Mouse (Mus musculus) midbrain, postnatal 0 days (tissue): ENCODE results near the gene Ubash3b. TPM values are rescaled to one million over a fixed set of nuclear protein-coding genes. Genes with fewer than 3 reads are reported as not detected.

Experiments
- ATAC-seq: fragments of 200-750 bp; cut with Nextera tagmentation; 2 replicates; pipeline ENCODE4 v1.8.0; 2017; ENCODE audit warnings: moderate number of reproducible peaks, mild to moderate bottlenecking, moderate TSS enrichment, moderate library complexity; ENCODE audit not compliant: low FRiP score
- DNase-seq: peaks from one replicate; pipeline ENCODE4 v3.0.0-alpha.2; 2015; ENCODE audit warnings: low spot score
- H3K27ac ChIP-seq: fragments of 300-500 bp; sonication (generic); 2 replicates; pipeline ENCODE4 v1.5.1; 2014; ENCODE audit warnings: low read depth, mild to moderate bottlenecking, low read length, mixed read lengths
- H3K27me3 ChIP-seq: fragments of 300-500 bp; sonication (generic); 2 replicates; pipeline ENCODE4 v1.6.1; 2014; ENCODE audit warnings: low read length, control low read depth, mixed read lengths; ENCODE audit not compliant: insufficient read depth
- H3K36me3 ChIP-seq: fragments of 300-500 bp; sonication (generic); 2 replicates; pipeline ENCODE4 v1.6.1; 2014; ENCODE audit warnings: low read length, control low read depth, mixed read lengths; ENCODE audit not compliant: insufficient read depth
- H3K4me1 ChIP-seq: fragments of 300-500 bp; sonication (generic); 2 replicates; pipeline ENCODE4 v1.6.1; 2014; ENCODE audit warnings: mild to moderate bottlenecking, control low read depth, antibody characterized with exemption, low read length, mixed read lengths; ENCODE audit not compliant: insufficient read depth
- H3K4me2 ChIP-seq: fragments of 300-500 bp; sonication (generic); 2 replicates; pipeline ENCODE4 v1.6.1; 2014; ENCODE audit warnings: low read depth, mild to moderate bottlenecking, low read length, mixed read lengths; ENCODE audit not compliant: poor library complexity, severe bottlenecking
- H3K4me3 ChIP-seq: fragments of 300-500 bp; sonication (generic); 2 replicates; pipeline ENCODE4 v1.5.1; 2014; ENCODE audit warnings: low read depth, mild to moderate bottlenecking, low read length, moderate library complexity
- H3K9ac ChIP-seq: fragments of 300-500 bp; sonication (generic); replicated peaks from 2 replicates; pipeline ENCODE4 v1.6.1; 2014; ENCODE audit warnings: mild to moderate bottlenecking, low read length, moderate library complexity, mixed read lengths; ENCODE audit not compliant: poor library complexity, severe bottlenecking
- H3K9me3 ChIP-seq: fragments of 300-500 bp; sonication (generic); 2 replicates; pipeline ENCODE4 v1.6.1; 2016; ENCODE audit warnings: low read length, control low read depth
- CTCF ChIP-seq: IDR thresholded peaks from 2 replicates; pipeline ENCODE4 v1.5.1; 2016; ENCODE audit warnings: antibody characterized with exemption, mild to moderate bottlenecking
- WGBS: fragments of 180-500 bp; shearing (Covaris S2); extraction: QIAGEN DNeasy Blood & Tissue Kit; methylation state at CpG from one replicate; pipeline ENCODE4 v1.1.7; 2014; 5-methylcytosine and 5-hydroxymethylcytosine counted together
- polyA plus RNA-seq: library from polyadenylated mRNA; unstranded; fragments of >200 nt; fragmentation: Nextera tagmentation; extraction: Ambion mirVana; gene quantifications from 2 replicates; pipeline ENCODE4 v1.2.1, GENCODE M21; 2015
- total RNA-seq: library from RNA; depleted of rRNA; stranded (reverse); fragments of >200 nt; gene quantifications from 2 replicates; pipeline ENCODE4 v1.2.3, GENCODE M21; 2014

Gene Ubash3b
- total and polyA plus RNA-seq, 2 experiments from 2014 or later: 23.1 to 32.3 TPM

DNA sequence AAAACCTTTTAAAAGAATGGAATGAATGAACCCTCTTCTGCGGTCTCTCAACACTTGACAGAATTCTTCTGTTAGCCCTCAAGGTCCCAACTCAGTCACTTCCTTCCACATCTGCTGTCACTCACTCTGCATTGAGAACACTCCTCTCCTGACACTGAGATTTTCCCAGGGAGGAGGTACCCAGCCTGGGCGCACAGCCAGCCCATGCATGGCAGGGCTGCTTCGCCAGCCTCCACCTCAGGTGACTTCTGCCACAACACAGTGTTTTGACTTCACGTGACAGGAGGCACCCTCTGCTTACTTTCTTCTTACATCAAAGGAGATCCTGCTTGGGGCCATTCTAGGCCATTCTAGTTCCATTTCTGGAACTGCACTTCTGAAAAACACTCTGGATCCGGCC, 80.6 kb downstream of the Ubash3b start:
- H3K9me3 ChIP-seq: no peaks in the 10 kb centered on the region

GRCm38 (mm10) chr9:41079428-41080155, 81.9 kb downstream of the Ubash3b start:
- Histone ChIP-seq H3K36me3 (no peaks in the 10 kb centered on the region), H3K4me3 (no peak overlapping the region), H3K27ac (no peak overlapping the region), H3K9me3 (no peaks in the 10 kb centered on the region), H3K27me3 (no peaks in the 10 kb centered on the region), H3K4me1 (0 out of 2 replicates have a peak, but pooled peaks cover 3% of the 10 kb centered on the region), H3K4me2 (no peak overlapping the region), H3K9ac (no peak overlapping the region)
- no peak for DNase-seq
- TF ChIP-seq CTCF: no peak
- 70% methylated on average over 14 of the region's 14 CpGs for WGBS
- no peak for ATAC-seq

More for the DNA sequence above, 80.6 kb downstream of the Ubash3b start:
- H3K4me3 ChIP-seq: no peak overlapping the region
- H3K9ac ChIP-seq: no peak overlapping the region
- 0 out of 2 replicates have a peak, but pooled peaks cover 3% of the 10 kb centered on the region for H3K4me1 ChIP-seq
- no peaks in the 10 kb centered on the region for H3K36me3 ChIP-seq
- no peak overlapping the region for H3K4me2 ChIP-seq
- H3K27ac ChIP-seq: no peak overlapping the region
- H3K27me3 ChIP-seq: no peaks in the 10 kb centered on the region
- 75% methylated on average over 5 of the region's 5 CpGs for WGBS
- ATAC-seq: no peak
- TF ChIP-seq CTCF: no peak
- no peak for DNase-seq

GRCm38 (mm10) chr9:41078198-41078597, 83.3 kb downstream of the Ubash3b start:
- H3K4me3 ChIP-seq: no peak overlapping the region
- no peaks in the 10 kb centered on the region for H3K9me3 ChIP-seq
- 60% methylated on average over 4 of the region's 4 CpGs for WGBS
- no peaks in the 10 kb centered on the region for H3K27me3 ChIP-seq
- 0 out of 2 replicates have a peak overlapping the region, but pooled peaks have one; percentile 2 for H3K27ac ChIP-seq
- ATAC-seq (no peak), DNase-seq (peak; percentile 31)
- no peak for TF ChIP-seq CTCF
- H3K9ac ChIP-seq: no peak overlapping the region
- H3K4me1 ChIP-seq: 0 out of 2 replicates have a peak, but pooled peaks cover 3% of the 10 kb centered on the region
- H3K36me3 ChIP-seq: no peaks in the 10 kb centered on the region
- H3K4me2 ChIP-seq: no peak overlapping the region

DNA sequence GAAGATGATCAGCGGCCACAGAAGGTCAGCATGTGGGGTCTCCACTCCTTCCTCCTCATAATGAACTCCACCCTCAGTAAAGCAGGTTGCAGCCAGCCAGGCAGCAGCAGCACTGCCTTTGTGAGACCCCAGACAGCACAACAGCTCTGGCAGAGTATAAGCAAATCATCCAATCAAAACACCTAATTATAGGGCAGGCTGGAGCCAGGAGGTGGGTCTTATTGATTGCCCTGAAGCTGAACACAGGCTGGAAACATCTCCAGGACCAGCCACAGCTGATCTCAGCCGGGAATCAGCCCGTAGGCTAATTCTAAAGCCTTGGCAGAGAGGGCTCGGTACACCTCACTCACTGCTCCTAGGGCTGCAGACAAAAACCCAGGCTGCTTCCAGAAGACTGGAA, 85.3 kb downstream of the Ubash3b start:
- DNase-seq (peak; percentile 34), ATAC-seq (0 out of 2 replicates have a peak, but pooled peaks have one; percentile 38)
- Histone ChIP-seq H3K27ac (no peak overlapping the region), H3K4me1 (0 out of 2 replicates have a peak, but pooled peaks cover 3% of the 10 kb centered on the region), H3K9me3 (no peaks in the 10 kb centered on the region), H3K36me3 (no peaks in the 10 kb centered on the region), H3K4me3 (no peak overlapping the region), H3K27me3 (no peaks in the 10 kb centered on the region), H3K9ac (no peak overlapping the region), H3K4me2 (no peak overlapping the region)
- 29% methylated on average over 4 of the region's 4 CpGs for WGBS
- TF ChIP-seq CTCF: no peak

GRCm38 (mm10) chr9:41075528-41075927, 86.0 kb downstream of the Ubash3b start:
- ATAC-seq (no peak), DNase-seq (no peak)
- no peaks in the 10 kb centered on the region for H3K27me3 ChIP-seq
- no peak overlapping the region for H3K4me2 ChIP-seq
- WGBS: 98% methylated on average over 5 of the region's 5 CpGs
- no peaks in the 10 kb centered on the region for H3K36me3 ChIP-seq
- no peak for TF ChIP-seq CTCF
- H3K4me1 ChIP-seq: 0 out of 2 replicates have a peak, but pooled peaks cover 3% of the 10 kb centered on the region
- no peak overlapping the region for H3K27ac ChIP-seq
- H3K9me3 ChIP-seq: no peaks in the 10 kb centered on the region
- no peak overlapping the region for H3K4me3 ChIP-seq
- H3K9ac ChIP-seq: no peak overlapping the region
